Mouse (Mus musculus): ENCODE measurements at regions not wholly inside any gene's neighbourhood (a gene's known extent, or its start where the extent isn't known, plus 50 kb on each side); places are given as distances from the start of the nearest gene placed in this dataset.
A peak's percentile ranks its signal among the peaks of the same experiment; 100 is the strongest.

DNA sequence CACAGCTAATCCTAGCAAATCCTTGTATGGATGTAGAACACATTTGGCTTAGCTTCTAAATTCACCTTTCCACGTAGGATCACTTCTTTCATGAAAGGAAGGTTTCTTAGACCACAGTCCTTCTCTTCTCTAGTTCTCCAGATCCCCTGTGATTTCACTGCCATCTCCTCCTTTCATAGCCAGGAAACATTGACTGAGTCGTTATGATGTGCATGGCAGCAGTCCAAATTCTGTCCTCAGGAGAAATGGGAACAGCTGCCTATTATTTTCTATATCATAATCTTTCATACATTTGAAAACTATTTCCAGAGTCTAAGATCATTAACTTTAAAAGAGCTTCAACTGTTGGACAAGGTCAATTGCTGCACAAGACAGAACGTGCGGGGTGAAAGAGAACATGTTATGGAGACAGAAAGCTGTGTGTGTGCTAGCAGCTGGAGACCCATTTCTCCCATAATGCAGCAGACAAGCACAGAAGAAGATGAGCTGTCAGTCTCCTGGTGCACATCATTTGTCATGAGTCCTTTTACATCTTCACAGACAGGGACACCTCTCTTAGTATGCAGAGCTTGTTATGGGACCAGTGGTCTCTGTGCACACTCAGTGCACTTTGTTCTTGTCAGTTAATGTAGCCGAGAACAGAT is 631.6 kb upstream of the Sema6d start:
- no peak for DNase-seq (ENCODE audit: extremely low spot score in 1 of 2, low spot score in 1 of 2)

DNA sequence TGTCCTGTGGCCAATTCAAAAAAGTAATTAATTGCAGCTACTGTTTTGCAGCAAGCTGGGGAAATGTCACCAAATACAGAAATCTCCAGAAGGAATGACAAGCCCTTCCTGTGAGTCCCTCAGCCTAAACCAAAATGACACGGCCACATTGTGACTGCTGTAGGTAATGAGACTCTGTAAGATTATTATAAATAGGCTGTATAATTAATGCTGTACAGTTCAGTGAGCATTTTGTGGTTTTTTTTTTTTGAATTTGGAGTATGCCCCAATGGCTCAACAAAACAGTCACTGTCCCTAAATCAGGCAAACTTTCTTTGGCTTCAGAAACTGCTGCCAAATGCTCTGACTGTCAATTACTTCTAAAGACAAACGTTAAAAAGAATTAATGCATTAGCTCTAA is 615.9 kb upstream of the Sema6d start:
- DNase-seq (ENCODE audit: extremely low spot score in 1 of 2, low spot score in 1 of 2), result no peak

DNA sequence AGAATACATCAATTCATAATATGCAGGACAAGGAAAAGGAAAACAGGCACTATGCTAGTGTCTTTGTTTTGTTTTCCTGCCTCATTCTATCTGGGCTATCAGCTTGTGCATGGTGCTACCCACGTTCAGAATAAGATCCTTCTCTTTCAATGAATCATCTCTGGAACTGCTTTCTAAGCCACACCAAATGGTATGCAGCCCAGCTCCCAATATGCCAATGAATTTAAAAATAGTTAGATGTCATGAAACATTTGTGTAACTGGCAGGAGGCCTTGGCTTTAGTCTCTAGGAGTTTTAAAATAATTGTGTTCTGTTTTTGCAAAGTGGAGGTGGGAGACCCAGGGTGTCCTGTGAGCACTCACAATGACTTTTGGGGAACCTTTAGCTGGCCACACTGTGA is 603.1 kb upstream of the Sema6d start:
- peak in 1 of 2 experiments; percentile 7 for DNase-seq (ENCODE audit: extremely low spot score in 1 of 2, low spot score in 1 of 2)

DNA sequence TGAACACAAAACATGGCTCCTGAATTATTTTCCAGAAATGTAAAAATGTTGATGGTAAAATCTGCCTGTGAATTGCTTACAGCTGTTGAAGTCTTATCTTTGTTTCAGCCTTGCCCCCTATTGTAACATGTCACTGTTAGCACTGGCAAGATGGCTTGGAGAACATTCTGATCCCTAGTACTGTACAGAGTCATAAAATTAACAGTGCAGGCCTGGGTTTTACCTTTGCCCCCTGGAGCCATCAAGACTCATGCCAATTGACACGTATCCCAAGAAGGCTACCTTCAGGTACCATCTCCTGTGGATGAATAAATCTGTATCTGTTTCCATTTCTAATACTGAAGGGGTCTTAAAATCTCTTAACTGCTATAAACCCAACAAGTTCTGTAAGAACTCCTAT is 583.6 kb upstream of the Sema6d start:
- no peak for DNase-seq (ENCODE audit: extremely low spot score in 1 of 2, low spot score in 1 of 2)

DNA sequence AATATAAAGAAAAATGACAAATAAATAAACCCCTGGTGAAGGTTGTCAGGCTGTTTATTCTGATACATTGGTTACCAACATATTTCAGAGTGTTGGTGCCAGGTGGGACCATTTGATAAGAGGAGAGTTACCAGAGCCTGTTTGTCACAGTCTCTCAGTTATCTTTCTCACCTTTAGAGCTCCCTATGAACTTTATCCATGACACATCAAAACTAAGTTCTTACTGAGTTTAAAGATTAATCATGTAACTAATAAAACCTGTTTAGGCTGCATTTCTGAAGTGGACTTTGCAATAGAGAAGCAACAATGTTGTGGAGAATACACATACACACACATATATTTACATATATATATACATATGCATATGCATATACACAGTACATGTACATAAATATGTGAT is 582.7 kb upstream of the Sema6d start:
- no peak for DNase-seq (ENCODE audit: extremely low spot score in 1 of 2, low spot score in 1 of 2)

DNA sequence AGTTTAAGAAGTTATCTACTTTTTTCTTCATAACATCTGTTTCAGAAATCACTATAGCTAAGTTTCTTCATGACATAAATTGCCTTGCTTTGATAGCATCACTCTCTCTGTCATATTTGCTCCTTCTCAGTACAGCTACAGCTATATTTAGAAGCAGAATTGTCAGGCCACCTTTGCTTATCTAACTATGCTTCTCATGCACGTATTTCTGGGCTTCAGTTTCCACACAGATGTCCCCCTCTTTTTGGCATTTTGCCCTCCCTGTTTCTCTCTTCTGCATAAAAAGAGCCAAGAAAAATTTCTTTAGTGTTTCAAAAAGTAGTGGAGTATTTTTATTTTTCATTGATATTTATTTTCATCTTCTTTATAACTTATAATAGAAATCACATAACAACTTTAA is 560.9 kb upstream of the Sema6d start:
- no peak for DNase-seq (ENCODE audit: extremely low spot score in 1 of 2, low spot score in 1 of 2)

DNA sequence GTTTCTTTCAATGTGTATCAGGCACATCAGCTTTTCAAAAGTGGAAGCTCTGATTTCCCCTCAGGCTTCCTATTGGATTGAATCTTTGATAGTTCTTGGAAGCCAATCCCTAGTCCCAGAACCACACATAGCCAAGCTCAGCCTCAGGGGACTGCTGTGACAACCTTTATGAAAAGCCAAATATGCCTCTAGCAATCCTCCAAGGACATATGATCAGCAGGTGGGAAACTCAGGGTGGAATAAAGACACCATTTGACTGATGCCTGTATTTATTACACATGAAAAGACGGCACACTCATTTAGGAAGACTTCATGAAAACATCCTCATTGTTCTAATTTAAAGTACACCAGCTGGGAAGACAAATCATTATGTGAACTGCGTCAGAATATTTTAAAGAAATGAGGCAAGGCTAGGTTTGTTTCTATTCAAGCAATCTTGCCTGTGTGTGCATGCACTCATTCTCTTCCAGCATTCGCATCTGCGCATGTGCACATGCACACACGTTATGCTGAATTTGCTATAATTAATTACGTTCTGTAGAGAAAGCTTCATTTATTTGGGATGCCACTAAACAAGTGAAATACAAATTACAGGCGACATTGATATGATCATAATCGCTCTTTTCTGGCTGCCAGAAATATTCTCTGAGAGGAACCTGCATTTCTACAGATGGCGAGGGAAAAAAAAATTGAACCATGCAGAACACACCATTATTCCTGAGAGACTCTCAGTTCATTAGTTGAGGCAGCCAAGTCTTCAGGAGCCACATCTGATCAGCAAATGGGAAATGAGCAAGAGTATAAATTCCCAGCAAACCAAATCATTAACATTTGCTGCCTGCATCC is 556.6 kb upstream of the Sema6d start:
- DNase-seq (ENCODE audit: extremely low spot score in 1 of 2, low spot score in 1 of 2), result peak in 1 of 2 experiments; percentile 13

DNA sequence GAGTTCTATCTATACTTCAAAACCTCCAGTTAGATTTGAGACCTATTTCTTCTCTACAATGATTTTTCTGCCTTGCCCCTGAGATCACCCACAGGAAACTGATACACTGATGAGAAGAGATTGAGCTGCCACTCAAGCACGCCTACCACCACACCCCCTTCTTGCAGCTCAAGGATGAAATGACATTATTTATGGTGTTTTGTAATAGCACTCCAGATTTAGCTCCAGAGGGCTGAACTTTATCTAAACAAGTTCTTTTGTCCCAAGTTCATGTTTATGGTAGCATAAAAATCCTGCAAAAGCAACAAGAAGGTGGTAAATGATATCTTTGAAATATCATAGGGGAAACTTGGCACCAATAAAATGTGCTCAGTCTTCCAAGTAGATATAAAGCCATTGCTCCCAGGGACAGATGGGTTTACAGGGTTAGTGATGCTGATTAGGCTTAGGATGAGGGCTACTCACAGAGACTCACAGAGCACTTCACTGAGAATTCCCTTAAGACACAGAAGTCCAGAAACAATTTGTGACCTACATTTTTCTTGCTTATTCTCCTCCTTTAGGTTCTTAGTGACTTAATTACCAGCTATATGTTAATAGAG is 538.4 kb upstream of the Sema6d start:
- DNase-seq (ENCODE audit: extremely low spot score in 1 of 2, low spot score in 1 of 2), result no peak

DNA sequence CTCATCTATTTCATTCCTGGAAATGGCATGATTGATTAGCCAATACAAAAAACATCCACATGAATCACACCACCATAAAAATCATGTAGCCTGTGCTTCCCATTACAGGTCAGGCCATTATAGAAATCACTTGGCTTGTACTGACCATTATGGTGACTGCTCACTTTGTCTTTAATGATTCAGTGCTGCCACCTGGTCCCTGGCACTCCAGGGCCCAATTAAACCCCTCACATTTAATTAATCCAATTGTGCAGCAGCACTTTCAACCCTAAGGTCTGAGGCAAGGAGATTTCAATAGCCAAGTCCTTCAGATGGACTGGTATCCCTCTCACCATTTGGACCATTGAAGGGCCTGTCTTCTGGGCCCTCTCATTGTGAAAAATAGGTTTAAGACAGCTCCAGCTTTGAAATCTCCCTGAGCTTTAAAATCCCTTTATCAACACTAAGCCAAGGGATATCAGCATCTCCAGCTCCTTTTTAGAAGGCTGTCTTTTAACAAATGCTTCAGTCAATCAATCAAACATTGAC is 531.6 kb upstream of the Sema6d start:
- DNase-seq (ENCODE audit: extremely low spot score in 1 of 2, low spot score in 1 of 2), result no peak

Data from layer of hippocampus, postnatal 25 days (tissue).